Mouse (Mus musculus) liver, postnatal 0 days (tissue): ENCODE results near the gene 1810024B03Rik.

Experiments used
- CTCF ChIP-seq: sonication (generic); IDR thresholded peaks from 2 replicates; pipeline ENCODE4 v1.5.1; 2016; ENCODE audit warnings: antibody characterized with exemption, low read depth
- EP300 ChIP-seq: IDR thresholded peaks from 2 replicates; pipeline ENCODE4 v1.6.1; 2016; ENCODE audit warnings: antibody characterized with exemption, low read depth, mild to moderate bottlenecking

- no peak for TF ChIP-seq CTCF
- TF ChIP-seq EP300: no peak
These were observed 68.1 kb downstream of the 1810024B03Rik start for GRCm38 (mm10) chr2:127140011-127140410.
